Mouse (Mus musculus) spleen, embryonic (tissue): ENCODE measurements around the gene Spr.
"Not testable (repeated sequence)": the region's sequence is repeated elsewhere in the genome, so short reads cannot be mapped to it uniquely, and the experiment has no call there.

Source experiments
- CTCF ChIA-PET: fragments of 350-600 bp; sonication (Branson Sonifier 250); formaldehyde crosslinking; loops from one replicate; lab custom pipeline; 2022; lab: Charles Lee

Gene Spr

DNA sequence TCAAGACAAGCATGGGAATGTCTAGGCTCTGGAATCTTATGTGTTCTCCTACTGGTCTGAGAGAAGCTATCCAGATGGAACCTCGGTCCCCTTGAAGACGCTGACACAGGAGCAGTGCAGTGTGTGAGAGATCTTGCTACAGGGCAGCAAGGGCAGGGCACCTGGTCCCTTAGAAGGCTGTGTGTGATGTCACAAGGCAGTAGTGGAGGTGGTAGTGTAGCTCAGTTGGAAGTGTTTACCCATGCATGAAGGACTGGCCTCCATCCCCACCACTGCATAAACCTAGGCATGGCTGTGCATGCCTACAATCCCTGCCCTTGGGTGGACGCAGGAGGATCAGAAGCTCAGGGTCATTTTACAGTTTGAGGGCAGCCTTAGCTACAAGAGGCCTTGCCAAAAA is 5.3 kb downstream of the Spr start:
- CTCF ChIA-PET: interaction anchor here (0.7 to 0.8 kb wide), 2 partner anchors 95 to 379 kb away, joined by 3 read pairs; no protein-coding TSS in a partner anchor

GRCm38 (mm10) chr6:85131673-85132072 is 5.9 kb downstream of the Spr start:
- CTCF ChIA-PET: interaction anchor here (0.7 kb wide), 1 partner anchor 970 kb away, joined by 3 read pairs; no protein-coding TSS in a partner anchor

DNA sequence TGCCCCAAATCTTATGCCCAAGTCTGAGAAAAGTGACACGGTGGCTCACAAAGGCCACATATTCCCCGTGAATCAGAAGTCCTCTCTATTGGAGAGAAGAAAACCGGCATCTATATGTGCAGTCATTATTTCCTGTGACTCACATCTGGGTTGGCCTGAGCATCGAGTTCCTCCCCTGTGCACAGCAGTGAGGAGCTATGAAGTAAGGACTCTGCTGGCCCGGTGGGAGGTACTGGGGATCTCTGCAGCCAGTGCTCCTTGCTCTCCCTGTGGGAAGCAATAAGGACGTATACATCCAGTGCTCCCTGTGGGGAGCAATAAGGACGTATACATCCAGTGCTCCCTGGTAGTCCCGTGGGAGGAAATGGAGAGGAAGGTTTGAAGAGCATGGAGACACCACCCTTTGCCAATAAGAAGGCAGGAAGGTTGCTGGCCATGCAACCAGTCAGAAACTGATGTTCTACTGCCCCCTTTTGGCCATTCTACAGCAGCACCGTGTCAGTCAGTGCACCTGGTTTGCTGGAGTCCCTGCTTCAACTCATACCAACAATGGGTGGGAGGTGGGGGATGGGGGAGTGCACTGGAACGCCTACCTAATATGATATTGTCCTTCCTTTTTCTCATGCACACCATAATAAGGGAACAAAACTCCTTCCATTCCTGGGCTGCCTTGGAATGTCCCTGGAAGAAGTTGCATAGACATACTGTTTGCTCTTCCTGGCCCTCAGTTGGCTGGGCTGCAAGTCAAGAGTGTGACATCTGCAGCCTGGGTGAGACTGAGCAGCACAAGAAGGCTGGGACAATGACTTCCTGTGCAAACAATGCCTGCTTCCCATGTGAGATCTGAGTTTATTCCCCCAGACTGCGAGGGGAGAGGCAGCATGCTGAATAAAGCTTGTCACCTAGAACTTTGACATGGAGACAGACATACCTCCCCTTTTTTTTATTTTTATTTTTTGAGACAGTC is 19.7 kb downstream of the Spr start:
- CTCF ChIA-PET: not testable (repeated sequence)

GRCm38 (mm10) chr6:85105033-85105615 is 32.4 kb downstream of the Spr start:
- CTCF ChIA-PET: no interaction called here

GRCm38 (mm10) chr6:85103321-85103720 is 34.2 kb downstream of the Spr start:
- CTCF ChIA-PET: no interaction called here

DNA sequence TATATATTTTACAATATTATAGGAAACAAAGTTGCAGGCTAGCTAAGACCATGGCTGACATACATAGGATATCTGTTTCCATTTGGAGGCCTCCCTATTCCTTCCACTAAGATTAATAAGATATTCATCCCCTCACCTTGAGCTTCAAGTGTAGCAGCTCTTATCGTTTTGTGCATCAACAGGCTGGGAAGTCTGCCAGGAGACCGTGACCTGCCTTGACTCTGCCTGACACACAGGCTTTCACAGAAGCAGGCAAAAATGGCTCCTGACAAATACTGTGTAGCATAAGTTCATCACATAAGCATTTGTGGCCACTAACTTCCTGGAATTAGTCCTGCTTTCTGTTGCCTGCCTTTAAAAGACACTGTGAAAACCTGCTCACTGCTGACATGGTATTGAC is 41.1 kb downstream of the Spr start:
- CTCF ChIA-PET: no interaction called here

GRCm38 (mm10) chr6:85087425-85087824 is 50.1 kb downstream of the Spr start:
- CTCF ChIA-PET: no interaction called here

- CTCF ChIA-PET: no interaction called here
Observed at GRCm38 (mm10) chr6:85086645-85087044, 50.9 kb downstream of the Spr start.
